Mouse (Mus musculus) lung, embryonic 16.5 days (tissue): ENCODE measurements around the gene Col1a2. TPM values are rescaled to one million over a fixed set of nuclear protein-coding genes. Genes with fewer than 3 reads are reported as not detected.
A peak's percentile ranks its signal among the peaks of the same experiment; 100 is the strongest.

Experiments
- ATAC-seq: fragments of 200-750 bp; cut with Nextera tagmentation; 2 replicates; pipeline ENCODE4 v1.8.0; 2017; ENCODE audit warnings: low read depth, mild to moderate bottlenecking, moderate library complexity
- H3K27ac ChIP-seq: fragments of 300-500 bp; sonication (generic); 2 replicates; pipeline ENCODE4 v1.5.1; 2014; ENCODE audit warnings: mild to moderate bottlenecking, control low read depth, low read length
- H3K27me3 ChIP-seq: fragments of 300-500 bp; sonication (generic); 2 replicates; pipeline ENCODE4 v1.6.1; 2014; ENCODE audit warnings: low read depth, low read length, mixed read lengths; ENCODE audit not compliant: control insufficient read depth, insufficient read depth
- H3K36me3 ChIP-seq: fragments of 300-500 bp; sonication (generic); 2 replicates; pipeline ENCODE4 v1.6.1; 2014; ENCODE audit warnings: low read length; ENCODE audit not compliant: control insufficient read depth, insufficient read depth
- H3K4me1 ChIP-seq: fragments of 300-500 bp; sonication (generic); replicated peaks from 2 replicates; pipeline ENCODE4 v1.6.1; 2014; ENCODE audit warnings: low read length, mixed read lengths; ENCODE audit not compliant: control insufficient read depth, insufficient read depth
- H3K4me2 ChIP-seq: fragments of 300-500 bp; sonication (generic); 2 replicates; pipeline ENCODE4 v1.6.1; 2014; ENCODE audit warnings: low read depth, low read length, control low read depth
- H3K4me3 ChIP-seq: fragments of 300-500 bp; sonication (generic); 2 replicates; pipeline ENCODE4 v1.5.1; 2014; ENCODE audit warnings: mild to moderate bottlenecking, low read length, control low read depth
- H3K9ac ChIP-seq: fragments of 300-500 bp; sonication (generic); 2 replicates; pipeline ENCODE4 v1.6.1; 2014; ENCODE audit warnings: low read length, control low read depth
- H3K9me3 ChIP-seq: fragments of 300-500 bp; sonication (generic); 2 replicates; pipeline ENCODE4 v1.6.1; 2016; ENCODE audit warnings: low read length; ENCODE audit not compliant: control insufficient read depth
- WGBS: fragments of 180-500 bp; shearing (Covaris S2); extraction: QIAGEN DNeasy Blood & Tissue Kit; methylation state at CpG from one replicate; pipeline ENCODE4 v1.1.7; 2014; 5-methylcytosine and 5-hydroxymethylcytosine counted together
- polyA plus RNA-seq: library from polyadenylated mRNA; unstranded; fragments of >200 nt; fragmentation: Nextera tagmentation; extraction: Ambion mirVana; gene quantifications from 2 replicates; pipeline ENCODE4 v1.2.1, GENCODE M21; 2015

Col1a2 gene
- polyA plus RNA-seq, 1 experiment from 2014 or later = 862 TPM

GRCm38 (mm10) chr6:4557678-4558077 lies 53.1 kb downstream of the Col1a2 start:
- WGBS = 9% methylated on average over 7 of the region's 7 CpGs
- peak; percentile 88 for ATAC-seq
- Histone ChIP-seq H3K27me3 (no peaks in the 10 kb centered on the region), H3K36me3 (no peaks in the 10 kb centered on the region), H3K4me1 (peaks cover 13% of the 10 kb centered on the region), H3K9ac (no peak overlapping the region), H3K9me3 (no peaks in the 10 kb centered on the region), H3K4me2 (peak overlapping the region; percentile 29), H3K27ac (no peak overlapping the region), H3K4me3 (no peak overlapping the region)

- 9% methylated on average over 11 of the region's 11 CpGs for WGBS
- H3K4me2 ChIP-seq = peak overlapping the region; percentile 27; the same call in 1 of the 2 replicates
These were observed 56.5 kb downstream of the Col1a2 start for GRCm38 (mm10) chr6:4561156-4561555.

DNA sequence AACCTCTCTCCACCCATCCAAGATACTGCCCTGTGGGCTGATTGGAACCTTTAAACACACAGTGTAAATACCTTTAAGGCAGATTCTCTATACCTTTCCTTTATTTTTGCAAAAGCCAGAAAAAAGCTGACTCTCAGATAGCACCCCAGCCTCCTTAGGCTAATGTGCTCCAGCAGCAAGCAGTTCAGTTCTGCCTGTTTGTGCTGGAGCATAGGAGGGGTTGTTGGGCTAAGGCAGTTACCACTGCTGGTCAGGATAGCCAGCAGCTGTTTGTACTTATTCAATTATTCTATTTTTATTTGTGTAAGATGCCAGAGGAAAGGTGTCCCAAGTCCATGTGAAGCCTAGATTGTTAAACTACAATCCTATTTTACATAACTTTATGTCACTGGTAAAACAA lies 57.0 kb downstream of the Col1a2 start:
- Histone ChIP-seq H3K4me2 (no peak overlapping the region), H3K27me3 (no peaks in the 10 kb centered on the region), H3K9ac (no peak overlapping the region), H3K36me3 (no peaks in the 10 kb centered on the region), H3K4me3 (no peak overlapping the region), H3K4me1 (peaks cover 13% of the 10 kb centered on the region), H3K9me3 (no peaks in the 10 kb centered on the region), H3K27ac (0 out of 2 replicates have a peak overlapping the region, but pooled peaks have one; percentile 13)
- ATAC-seq = no peak

More at GRCm38 (mm10) chr6:4561156-4561555, 56.5 kb downstream of the Col1a2 start:
- Histone ChIP-seq H3K27ac (no peak overlapping the region), H3K4me1 (peaks cover 13% of the 10 kb centered on the region), H3K9ac (no peak overlapping the region), H3K4me3 (no peak overlapping the region), H3K9me3 (no peaks in the 10 kb centered on the region), H3K27me3 (no peaks in the 10 kb centered on the region), H3K36me3 (no peaks in the 10 kb centered on the region)
- ATAC-seq = peak; percentile 41

DNA sequence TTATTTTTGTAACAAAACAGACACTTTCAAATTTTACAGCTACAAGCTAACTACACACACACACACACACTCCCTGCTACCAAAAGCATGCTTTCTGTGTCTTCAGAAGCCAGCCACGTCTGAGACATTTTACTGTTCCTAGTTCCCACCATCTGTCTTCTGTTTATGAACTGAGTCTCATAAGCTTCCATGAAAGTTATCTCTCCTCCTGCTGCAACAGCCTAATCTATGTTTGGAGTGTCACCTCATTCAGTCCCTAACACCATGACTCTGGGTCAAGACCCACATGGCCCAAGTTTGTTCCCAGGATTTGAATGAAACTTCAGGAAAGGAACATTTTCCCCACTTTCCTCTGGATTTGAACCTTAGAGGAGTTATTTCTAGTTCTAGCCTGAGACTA lies 57.8 kb downstream of the Col1a2 start:
- no peak overlapping the region for H3K27ac ChIP-seq
- H3K4me2 ChIP-seq = no peak overlapping the region
- no peak overlapping the region for H3K9ac ChIP-seq
- WGBS = 40% methylated on average over 1 of the region's 1 CpGs
- H3K36me3 ChIP-seq = no peaks in the 10 kb centered on the region
- H3K27me3 ChIP-seq = no peaks in the 10 kb centered on the region
- peaks cover 13% of the 10 kb centered on the region for H3K4me1 ChIP-seq
- ATAC-seq = peak; percentile 76
- no peak overlapping the region for H3K4me3 ChIP-seq
- H3K9me3 ChIP-seq = no peaks in the 10 kb centered on the region

DNA sequence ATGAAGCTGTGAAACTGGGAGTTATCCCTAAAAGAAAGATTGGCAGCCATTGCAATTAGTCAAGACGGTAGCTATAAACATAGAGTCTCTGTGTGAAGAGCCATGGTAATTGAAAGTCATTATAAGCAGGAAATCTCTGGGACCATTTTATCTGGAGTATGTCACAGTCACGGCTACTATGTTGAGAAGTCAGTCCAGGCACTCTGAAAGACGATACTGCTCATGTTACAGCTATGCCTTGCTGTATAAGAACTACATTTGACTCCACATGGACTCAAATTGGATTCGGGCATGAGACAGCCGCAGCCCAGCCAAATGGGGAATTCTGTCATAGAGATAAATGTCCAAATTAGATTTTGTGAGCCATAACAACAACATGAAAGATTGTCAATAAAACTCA lies 58.9 kb downstream of the Col1a2 start:
- Histone ChIP-seq H3K9ac (no peak overlapping the region), H3K36me3 (no peaks in the 10 kb centered on the region), H3K4me3 (no peak overlapping the region), H3K9me3 (no peaks in the 10 kb centered on the region), H3K27me3 (no peaks in the 10 kb centered on the region), H3K27ac (no peak overlapping the region), H3K4me1 (peaks cover 13% of the 10 kb centered on the region), H3K4me2 (no peak overlapping the region)
- ATAC-seq = no peak
- WGBS = 56% methylated on average over 5 of the region's 5 CpGs

- Histone ChIP-seq H3K4me3 (no peak overlapping the region), H3K27ac (no peak overlapping the region), H3K9me3 (no peaks in the 10 kb centered on the region), H3K4me1 (no peaks in the 10 kb centered on the region), H3K9ac (no peak overlapping the region), H3K27me3 (no peaks in the 10 kb centered on the region), H3K4me2 (no peak overlapping the region), H3K36me3 (no peaks in the 10 kb centered on the region)
- ATAC-seq = no peak
- WGBS = 54% methylated on average over 4 of the region's 4 CpGs
These were observed 65.8 kb downstream of the Col1a2 start for GRCm38 (mm10) chr6:4570412-4570811.

GRCm38 (mm10) chr6:4577756-4578155 lies 73.1 kb downstream of the Col1a2 start:
- Histone ChIP-seq H3K36me3 (no peaks in the 10 kb centered on the region), H3K9ac (no peak overlapping the region), H3K4me1 (peaks cover 5% of the 10 kb centered on the region; the same call in 1 of the 2 replicates), H3K27ac (no peak overlapping the region), H3K9me3 (no peaks in the 10 kb centered on the region), H3K4me3 (no peak overlapping the region), H3K27me3 (no peaks in the 10 kb centered on the region), H3K4me2 (no peak overlapping the region)
- peak; percentile 70 for ATAC-seq
- 53% methylated on average over 5 of the region's 5 CpGs for WGBS

DNA sequence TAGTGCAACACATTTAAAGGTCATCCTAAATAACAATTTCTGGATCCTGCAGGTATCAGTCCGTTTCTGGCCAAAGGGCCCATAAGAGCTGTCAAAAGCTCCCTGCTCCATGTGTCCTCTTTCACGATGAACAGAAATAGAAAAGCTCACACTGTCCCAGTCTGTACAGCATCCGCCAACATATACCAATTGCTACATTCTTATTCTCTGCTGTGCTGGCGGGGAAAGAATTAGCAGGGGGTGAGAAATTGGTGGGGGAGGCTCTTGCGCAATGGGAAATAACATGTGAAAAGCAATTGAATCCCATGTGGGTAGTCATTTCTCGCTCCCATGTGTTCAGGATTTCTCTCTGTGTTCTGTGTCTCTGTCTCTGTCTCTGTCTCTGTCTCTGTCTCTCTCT lies 73.7 kb downstream of the Col1a2 start:
- Histone ChIP-seq H3K4me2 (no peak overlapping the region), H3K27me3 (no peaks in the 10 kb centered on the region), H3K9me3 (no peaks in the 10 kb centered on the region), H3K36me3 (no peaks in the 10 kb centered on the region), H3K4me1 (peaks cover 5% of the 10 kb centered on the region; the same call in 1 of the 2 replicates), H3K27ac (no peak overlapping the region), H3K9ac (no peak overlapping the region), H3K4me3 (no peak overlapping the region)
- WGBS = 76% methylated on average over 6 of the region's 6 CpGs
- ATAC-seq = peak; percentile 84; the same call in 1 of the 2 replicates

- ATAC-seq = no peak
- no peaks in the 10 kb centered on the region for H3K27me3 ChIP-seq
- H3K36me3 ChIP-seq = no peaks in the 10 kb centered on the region
- H3K4me3 ChIP-seq = no peak overlapping the region
- H3K4me2 ChIP-seq = no peak overlapping the region
- H3K9me3 ChIP-seq = no peaks in the 10 kb centered on the region
- 55% methylated on average over 5 of the region's 5 CpGs for WGBS
- H3K9ac ChIP-seq = no peak overlapping the region
- H3K4me1 ChIP-seq = peaks cover 5% of the 10 kb centered on the region; the same call in 1 of the 2 replicates
- no peak overlapping the region for H3K27ac ChIP-seq
These were observed 75.0 kb downstream of the Col1a2 start for GRCm38 (mm10) chr6:4579620-4580019.

- 30% methylated on average over 6 of the region's 6 CpGs for WGBS
- H3K27me3 ChIP-seq = no peaks in the 10 kb centered on the region
These were observed 78.9 kb downstream of the Col1a2 start for GRCm38 (mm10) chr6:4583485-4583884.

More at GRCm38 (mm10) chr6:4583485-4583884, 78.9 kb downstream of the Col1a2 start:
- H3K9me3 ChIP-seq = no peaks in the 10 kb centered on the region
- H3K36me3 ChIP-seq = no peaks in the 10 kb centered on the region
- no peak overlapping the region for H3K4me3 ChIP-seq
- H3K4me2 ChIP-seq = no peak overlapping the region
- no peak overlapping the region for H3K9ac ChIP-seq
- H3K4me1 ChIP-seq = peaks cover 5% of the 10 kb centered on the region; the same call in 1 of the 2 replicates
- ATAC-seq = peak; percentile 65
- no peak overlapping the region for H3K27ac ChIP-seq
